Mouse (Mus musculus) liver, embryonic 14.5 days (tissue): ENCODE data around the gene Maml3. TPM values are rescaled to one million over a fixed set of nuclear protein-coding genes. Genes with fewer than 3 reads are reported as not detected.
A peak's percentile ranks its signal among the peaks of the same experiment; 100 is the strongest.

Experiments used
- ATAC-seq: fragments of 200-750 bp; cut with Nextera tagmentation; 2 replicates; pipeline ENCODE4 v1.8.0; 2017; ENCODE audit warnings: moderate number of reproducible peaks, mild to moderate bottlenecking, moderate library complexity; ENCODE audit not compliant: insufficient read depth
- DNase-seq, 3 experiments: peaks; one replicate each; pipeline ENCODE4 v3.0.0-alpha.2; 2012 to 2013; ENCODE audit warnings: low read depth in 3 of 3, low spot score in 3 of 3
- H3K27ac ChIP-seq: fragments of 300-500 bp; sonication (generic); 2 replicates; pipeline ENCODE4 v1.5.1; 2014; ENCODE audit warnings: moderate library complexity, mild to moderate bottlenecking, control low read depth, inconsistent platforms
- H3K27me3 ChIP-seq: fragments of 300-500 bp; sonication (generic); 2 replicates; pipeline ENCODE4 v1.6.1; 2014; ENCODE audit warnings: mild to moderate bottlenecking, low read length, moderate library complexity; ENCODE audit not compliant: control insufficient read depth, insufficient read depth
- H3K36me3 ChIP-seq: fragments of 300-500 bp; sonication (generic); replicated peaks from 2 replicates; pipeline ENCODE4 v1.6.1; 2014; ENCODE audit warnings: low read depth; ENCODE audit not compliant: control insufficient read depth, insufficient read depth
- H3K4me1 ChIP-seq, 2 experiments: fragments of 200-500 bp in 1 of 2; fragments of 300-500 bp in 1 of 2; sonication (generic) in 1 of 2; replicated peaks; 2 replicates each; pipeline ENCODE4 v1.6.1; 2012 to 2014; ENCODE audit warnings: antibody characterized with exemption in 1 of 2, inconsistent platforms in 1 of 2, low read length in 1 of 2; ENCODE audit not compliant: control insufficient read depth in 2 of 2, insufficient read depth in 2 of 2
- H3K4me2 ChIP-seq: fragments of 300-500 bp; sonication (generic); 2 replicates; pipeline ENCODE4 v1.6.1; 2014; ENCODE audit warnings: low read depth, mild to moderate bottlenecking, control low read depth, moderate library complexity
- H3K4me3 ChIP-seq, 2 experiments: fragments of 200-500 bp in 1 of 2; fragments of 300-500 bp in 1 of 2; sonication (generic) in 1 of 2; 2 replicates each; pipeline ENCODE4 v1.5.1; 2012 to 2014; ENCODE audit warnings: low read depth in 2 of 2, low read length in 2 of 2, mild to moderate bottlenecking in 2 of 2, control low read depth in 1 of 2, inconsistent platforms in 1 of 2, moderate library complexity in 1 of 2; ENCODE audit not compliant: insufficient read depth in 1 of 2
- H3K9ac ChIP-seq: fragments of 300-500 bp; sonication (generic); replicated peaks from 2 replicates; pipeline ENCODE4 v1.6.1; 2014; ENCODE audit warnings: mild to moderate bottlenecking, control low read depth, moderate library complexity
- H3K9me3 ChIP-seq: fragments of 300-500 bp; sonication (generic); 2 replicates; pipeline ENCODE4 v1.6.1; 2016; ENCODE audit warnings: low read length, mixed read lengths; ENCODE audit not compliant: control insufficient read depth
- CTCF ChIP-seq: IDR thresholded peaks from 2 replicates; pipeline ENCODE4 v1.5.1; 2016; ENCODE audit warnings: antibody characterized with exemption, low read depth, control low read depth
- EP300 ChIP-seq: IDR thresholded peaks from 2 replicates; pipeline ENCODE4 v1.6.1; 2016; ENCODE audit warnings: antibody characterized with exemption, low read depth
- WGBS: fragments of 180-500 bp; shearing (Covaris S2); extraction: QIAGEN DNeasy Blood & Tissue Kit; methylation state at CpG from one replicate; pipeline ENCODE4 v1.1.7; 2014; ENCODE audit not compliant: insufficient replicate concordance; 5-methylcytosine and 5-hydroxymethylcytosine counted together
- polyA plus RNA-seq, 2 experiments: library from polyadenylated mRNA; depleted of rRNA in 1 of 2; stranded (reverse) in 1 of 2; unstranded in 1 of 2; fragments of >200 nt; fragmentation: Nextera tagmentation in 1 of 2; extraction: Ambion mirVana in 1 of 2; gene quantifications; 2 replicates each; pipeline versions ENCODE4 v1.2.1 to v1.2.3; 2012 to 2014

Gene Maml3
- polyA plus RNA-seq, 2 experiments: 0.57 to 0.71 TPM

DNA sequence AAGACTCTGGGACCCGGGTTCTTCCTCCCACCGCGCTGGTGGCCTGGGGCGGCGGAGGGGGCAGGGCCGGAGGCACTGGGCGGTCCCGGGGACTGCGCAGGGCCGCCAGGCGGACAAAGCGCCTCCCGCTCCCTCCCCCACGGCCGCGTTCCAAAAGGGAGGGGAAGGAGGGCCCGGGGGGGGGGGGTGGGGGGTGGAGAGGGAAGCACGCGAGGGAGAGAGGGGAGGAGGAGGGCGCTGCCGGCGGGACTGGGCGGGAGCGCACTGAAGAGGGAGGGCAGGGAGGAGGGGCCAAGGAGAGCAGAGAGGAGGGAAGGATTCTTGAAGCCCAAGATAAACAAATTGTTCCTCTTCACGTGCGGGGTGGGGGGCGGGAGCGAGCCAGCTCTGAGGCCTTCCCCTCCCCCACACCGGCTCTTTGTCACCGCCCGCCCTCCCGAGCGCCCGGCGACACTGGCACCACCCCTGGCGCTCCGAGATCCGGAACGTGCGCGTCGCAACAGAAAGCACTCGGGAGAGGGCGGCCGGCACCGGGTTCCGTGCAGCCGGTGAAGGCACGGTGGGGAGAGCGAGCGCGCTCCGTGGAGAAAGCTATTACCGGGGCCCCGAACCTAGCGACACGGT, 2.8 kb downstream of the Maml3 start:
- 1% methylated on average over 44 of the region's 57 CpGs for WGBS
- Histone ChIP-seq H3K4me2 (peak overlapping the region; percentile 86), H3K9me3 (no peaks in the 10 kb centered on the region), H3K9ac (peak overlapping the region; percentile 69), H3K4me1 (peaks cover 0 to 13% of the 10 kb centered on the region in 2 experiments; a peak in 1 of 4 replicates), H3K4me3 (peak overlapping the region; percentile 51 to 74), H3K27ac (no peak overlapping the region; the same call in 1 of the 2 replicates), H3K27me3 (no peaks in the 10 kb centered on the region), H3K36me3 (no peaks in the 10 kb centered on the region)
- TF ChIP-seq EP300 (no peak), CTCF (no peak)
- DNase-seq (peak; percentile 61 to 71 (median 71)), ATAC-seq (peak; percentile 78)

DNA sequence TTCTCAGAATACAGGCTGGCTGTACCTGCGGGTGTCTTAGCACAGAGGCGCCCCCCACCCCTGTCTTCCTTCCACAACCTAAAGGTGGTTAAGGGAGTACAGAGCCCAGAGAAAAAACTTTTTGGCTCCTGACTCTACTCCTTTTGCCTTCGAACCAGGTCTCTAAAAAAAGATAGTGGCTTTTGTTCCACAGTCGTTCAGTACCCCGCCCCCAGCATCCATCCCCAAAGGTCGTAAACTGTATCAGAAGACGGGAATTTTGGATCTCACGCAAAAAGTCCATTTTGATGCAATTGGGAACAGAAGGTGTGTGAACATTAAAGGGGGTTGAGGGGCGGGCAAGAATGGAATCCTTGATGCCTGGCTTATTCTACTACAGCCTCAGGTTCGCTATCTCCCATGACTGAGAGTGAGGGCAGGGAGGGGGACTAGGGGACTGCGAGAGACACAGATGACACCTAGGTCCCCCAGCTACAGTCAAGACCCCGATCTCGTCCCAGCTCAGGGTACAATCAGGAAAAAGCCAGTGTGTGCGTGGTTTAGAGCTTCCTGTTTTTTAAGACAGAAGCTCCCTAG, 3.4 kb downstream of the Maml3 start:
- DNase-seq (no peak), ATAC-seq (peak; percentile 2; the same call in 1 of the 2 replicates)
- H3K36me3 ChIP-seq: no peaks in the 10 kb centered on the region
- no peak overlapping the region for H3K27ac ChIP-seq
- no peaks in the 10 kb centered on the region for H3K27me3 ChIP-seq
- H3K9ac ChIP-seq: peak overlapping the region; percentile 15
- peaks cover 0 to 13% of the 10 kb centered on the region in 2 experiments; a peak in 1 of 4 replicates for H3K4me1 ChIP-seq
- H3K4me2 ChIP-seq: peak overlapping the region; percentile 86
- TF ChIP-seq EP300 (no peak), CTCF (no peak)
- 1% methylated on average over 14 of the region's 14 CpGs for WGBS
- peak overlapping the region; percentile 51 to 74 for H3K4me3 ChIP-seq
- no peaks in the 10 kb centered on the region for H3K9me3 ChIP-seq

DNA sequence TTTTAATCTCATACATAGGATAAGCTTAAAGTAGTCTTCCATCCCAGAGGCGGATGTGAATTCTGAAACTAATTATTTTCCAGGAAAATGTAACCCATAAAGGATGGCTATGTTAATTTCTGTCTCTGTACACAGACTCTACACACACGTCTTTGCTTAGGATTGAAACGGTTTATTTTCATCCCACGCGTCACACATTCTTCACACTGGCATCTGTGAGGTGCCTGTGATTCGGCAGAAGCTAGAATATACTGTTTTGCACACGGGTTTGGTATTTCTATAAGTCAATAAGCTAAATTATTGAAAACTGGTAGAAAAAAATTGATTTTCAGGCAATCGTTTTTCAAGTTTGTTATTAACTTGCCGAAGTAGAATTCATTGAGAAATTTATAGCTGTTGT, 4.0 kb downstream of the Maml3 start:
- Histone ChIP-seq H3K4me1 (peaks cover 0 to 13% of the 10 kb centered on the region in 2 experiments; a peak in 1 of 4 replicates), H3K4me2 (no peak overlapping the region; the same call in none of the 2 replicates), H3K36me3 (no peaks in the 10 kb centered on the region), H3K27ac (no peak overlapping the region), H3K4me3 (no peak overlapping the region; a peak in 1 of 4 replicates), H3K9me3 (no peaks in the 10 kb centered on the region), H3K9ac (no peak overlapping the region), H3K27me3 (no peaks in the 10 kb centered on the region)
- ATAC-seq (no peak), DNase-seq (no peak)
- TF ChIP-seq CTCF (no peak), EP300 (no peak)
- 52% methylated on average over 9 of the region's 9 CpGs for WGBS

DNA sequence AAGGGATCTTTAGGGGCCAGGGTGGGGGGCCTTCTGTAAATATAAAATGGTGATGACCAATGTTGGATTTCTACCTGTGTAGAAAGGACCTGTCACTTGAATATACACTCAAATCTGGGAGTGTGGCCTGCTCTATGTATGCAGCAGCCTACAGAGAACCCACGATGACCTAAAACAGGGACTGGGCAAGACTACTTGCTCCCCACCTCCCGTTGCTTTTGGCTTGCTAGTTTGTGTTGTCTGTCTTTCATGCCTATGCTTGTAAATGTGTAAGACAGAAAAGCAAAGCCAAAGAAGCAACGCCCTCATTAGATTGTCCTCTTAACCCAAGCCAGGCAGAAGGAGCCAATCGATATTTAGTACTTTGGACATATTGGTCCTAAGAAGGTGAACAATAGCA, 4.6 kb downstream of the Maml3 start:
- DNase-seq: no peak
- TF ChIP-seq EP300: no peak
- no peak for TF ChIP-seq CTCF
- Histone ChIP-seq H3K9ac (no peak overlapping the region), H3K27me3 (no peaks in the 10 kb centered on the region), H3K4me1 (peaks cover 0 to 13% of the 10 kb centered on the region in 2 experiments; a peak in 1 of 4 replicates), H3K27ac (no peak overlapping the region), H3K36me3 (no peaks in the 10 kb centered on the region), H3K4me3 (no peak overlapping the region), H3K4me2 (no peak overlapping the region), H3K9me3 (no peaks in the 10 kb centered on the region)
- no peak for ATAC-seq
- 67% methylated on average over 4 of the region's 4 CpGs for WGBS

DNA sequence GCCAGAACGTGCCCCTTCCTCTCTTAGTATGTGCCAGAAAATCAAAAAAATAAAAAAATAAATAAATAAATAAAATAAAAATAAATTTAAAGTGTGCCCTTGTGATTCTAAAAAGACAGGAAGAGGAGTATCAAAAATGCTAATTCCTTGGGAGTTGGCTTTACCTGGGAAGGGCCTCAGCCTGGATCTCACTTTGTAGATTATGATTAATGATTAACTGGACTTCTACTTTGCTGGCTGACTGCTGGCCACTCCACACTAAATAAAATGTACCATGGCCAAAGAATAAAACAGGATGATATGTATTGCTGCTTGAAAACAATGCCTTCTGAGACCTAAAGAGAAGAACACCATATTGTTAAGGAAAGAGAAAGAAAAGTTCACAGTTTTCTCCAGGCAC, 5.6 kb downstream of the Maml3 start:
- TF ChIP-seq CTCF (no peak), EP300 (no peak)
- DNase-seq: no peak
- Histone ChIP-seq H3K27me3 (no peaks in the 10 kb centered on the region), H3K27ac (no peak overlapping the region), H3K4me2 (no peak overlapping the region; the same call in none of the 2 replicates), H3K36me3 (no peaks in the 10 kb centered on the region), H3K9ac (no peak overlapping the region), H3K9me3 (no peaks in the 10 kb centered on the region), H3K4me1 (peaks cover 0 to 13% of the 10 kb centered on the region in 2 experiments; a peak in 1 of 4 replicates), H3K4me3 (no peak overlapping the region)
- no peak for ATAC-seq
- 78% methylated on average over 1 of the region's 1 CpGs for WGBS
